Mouse (Mus musculus) liver, adult 2 months (tissue): ENCODE measurements around the gene Pygl. TPM values are rescaled to one million over a fixed set of nuclear protein-coding genes. Genes with fewer than 3 reads are reported as not detected.

ENCODE experiments used
- DNase-seq: peaks from one replicate; pipeline ENCODE4 v3.0.0-alpha.2; 2011; ENCODE audit warnings: low read depth, low spot score; ENCODE audit errors: extremely low read depth
- H3K27ac ChIP-seq: fragments of 200-500 bp; replicated peaks from 2 replicates; pipeline ENCODE4 v1.5.1; 2012; ENCODE audit warnings: low read depth, mild to moderate bottlenecking, control low read depth, inconsistent platforms, low read length; ENCODE audit not compliant: insufficient read depth
- H3K27me3 ChIP-seq: fragments of 200-500 bp; 2 replicates; pipeline ENCODE4 v1.6.1; 2012; ENCODE audit warnings: mild to moderate bottlenecking, moderate library complexity, low read length, inconsistent platforms; ENCODE audit not compliant: control insufficient read depth, insufficient read depth
- H3K36me3 ChIP-seq: fragments of 200-500 bp; 2 replicates; pipeline ENCODE4 v1.6.1; 2012; ENCODE audit warnings: low read length, inconsistent platforms; ENCODE audit not compliant: control insufficient read depth, insufficient read depth
- H3K4me1 ChIP-seq: fragments of 200-500 bp; 2 replicates; pipeline ENCODE4 v1.6.1; 2011; ENCODE audit warnings: low read length; ENCODE audit not compliant: control insufficient read depth, insufficient read depth
- H3K4me3 ChIP-seq: fragments of 200-500 bp; 2 replicates; pipeline ENCODE4 v1.5.1; 2011; ENCODE audit warnings: low read depth, mild to moderate bottlenecking, control low read depth, low read length, moderate library complexity; ENCODE audit not compliant: insufficient read depth
- H3K79me2 ChIP-seq: fragments of 200-500 bp; 2 replicates; pipeline ENCODE4 v1.6.1; 2012; ENCODE audit warnings: inconsistent platforms, mild to moderate bottlenecking, low read length, moderate library complexity; ENCODE audit not compliant: control insufficient read depth, insufficient read depth
- H3K9ac ChIP-seq: fragments of 200-500 bp; 2 replicates; pipeline ENCODE4 v1.6.1; 2012; ENCODE audit warnings: low read depth, mild to moderate bottlenecking, control low read depth, inconsistent platforms, low read length
- CTCF ChIP-seq: fragments of 200-500 bp; IDR thresholded peaks from 2 replicates; pipeline ENCODE4 v1.5.1; 2011; ENCODE audit warnings: low read depth, low read length, control low read depth
- POLR2A ChIP-seq: fragments of 200-500 bp; IDR thresholded peaks from 2 replicates; pipeline ENCODE4 v1.6.1; 2011; ENCODE audit warnings: low read length, control low read depth; ENCODE audit not compliant: insufficient read depth; ENCODE audit errors: extremely low read depth
- WGBS: fragments of 180-500 bp; shearing (Covaris S2); methylation state at CpG from one replicate; pipeline ENCODE4 v1.1.7; 2018; 5-methylcytosine and 5-hydroxymethylcytosine counted together
- polyA plus RNA-seq: library from polyadenylated mRNA; depleted of rRNA; stranded (reverse); fragments of >200 nt; gene quantifications from 2 replicates; pipeline ENCODE4 v1.2.3, GENCODE M21; 2012
- total RNA-seq: library from RNA; depleted of rRNA; stranded (reverse); fragments of >200 nt; gene quantifications from 2 replicates; pipeline ENCODE4 v1.2.3, GENCODE M21; 2014

The Pygl gene
- total and polyA plus RNA-seq, 2 experiments: 298 to 428 TPM

DNA sequence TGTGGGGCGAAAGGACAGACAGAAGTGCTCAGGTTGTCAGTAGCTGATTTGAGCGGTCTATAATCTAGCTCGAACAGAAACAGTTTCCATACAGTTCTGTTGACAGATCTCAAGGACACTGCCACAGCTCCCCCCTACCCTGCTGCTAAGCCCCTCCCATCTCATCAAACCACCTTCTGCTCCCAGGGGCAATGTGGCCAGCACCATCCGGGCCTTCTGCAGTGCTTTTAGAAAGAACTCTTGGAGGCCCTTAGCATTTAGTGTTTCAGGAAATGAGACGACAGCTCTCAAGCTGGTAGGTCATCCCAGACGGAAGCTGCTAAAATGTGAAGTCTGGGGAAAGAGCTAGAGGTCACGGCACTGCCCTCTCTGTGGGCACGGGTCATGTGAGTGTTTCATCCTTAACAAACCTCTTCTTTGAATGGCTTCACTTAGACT is 35.2 kb upstream of the Pygl start:
- Histone ChIP-seq H3K79me2 (no peaks in the 10 kb centered on the region), H3K27me3 (no peaks in the 10 kb centered on the region), H3K4me1 (no peaks in the 10 kb centered on the region; the same call in 1 of the 2 replicates), H3K4me3 (no peak overlapping the region), H3K36me3 (no peaks in the 10 kb centered on the region), H3K9ac (no peak overlapping the region), H3K27ac (no peak overlapping the region)
- no peak for TF ChIP-seq CTCF
- no peak for TF ChIP-seq POLR2A
- DNase-seq: no peak
- whole genome bisulfite sequencing: 48% methylated on average over 8 of the region's 8 CpGs

DNA sequence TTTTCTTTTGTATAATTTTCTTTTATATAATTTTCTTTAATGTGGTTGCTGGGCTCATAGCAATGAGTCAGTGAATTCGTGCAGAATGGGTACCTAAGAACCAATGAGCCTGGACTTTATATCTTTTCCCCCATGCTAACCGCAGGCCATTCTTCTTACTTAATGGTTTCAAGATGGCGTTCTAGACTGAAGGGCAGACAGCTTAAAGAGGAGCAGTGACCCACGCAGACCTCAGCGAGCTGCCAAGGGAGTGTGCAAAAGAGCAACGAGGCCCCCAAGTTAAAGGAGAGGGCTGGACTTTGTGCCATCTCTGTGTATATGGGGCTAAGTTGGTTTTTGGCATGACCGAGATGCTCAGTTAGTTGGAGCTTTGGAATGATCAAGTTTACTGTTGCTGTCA is 32.4 kb upstream of the Pygl start:
- no peak for TF ChIP-seq POLR2A
- 87% methylated on average over 7 of the region's 7 CpGs for WGBS

DNA sequence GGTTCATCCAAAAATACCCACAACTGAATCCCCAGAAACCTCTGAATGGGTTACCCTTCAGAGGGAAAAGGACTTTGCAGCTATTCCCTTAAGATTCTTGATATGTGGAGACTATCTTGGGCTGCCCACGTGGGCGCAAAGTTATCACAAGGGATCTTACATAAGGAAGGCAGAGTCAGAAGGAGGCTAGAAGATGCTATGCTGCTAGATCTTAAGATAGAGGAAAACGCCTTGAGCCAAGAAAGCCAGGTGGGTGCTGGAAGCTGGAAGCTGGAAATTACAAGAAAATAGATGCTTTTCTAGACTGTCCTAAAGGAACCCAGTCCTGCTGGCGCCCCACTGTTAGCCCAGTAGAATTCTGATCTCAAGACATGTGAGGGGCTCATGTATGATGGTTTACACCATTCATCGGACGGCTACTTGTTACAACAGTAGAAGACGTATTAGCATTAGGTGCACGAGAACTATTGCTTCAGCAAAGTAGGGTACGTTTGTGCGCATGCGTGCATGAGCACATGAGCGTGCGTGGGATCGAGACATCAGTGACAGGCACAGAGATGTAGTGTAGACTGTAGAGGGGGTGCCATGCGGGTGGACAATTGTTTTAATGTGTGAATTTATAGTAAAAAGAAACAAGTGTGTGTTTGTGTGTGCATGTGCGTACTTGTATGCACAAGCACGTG is 31.1 kb upstream of the Pygl start:
- no peak overlapping the region for H3K4me3 ChIP-seq
- no peak for DNase-seq
- 93% methylated on average over 17 of the region's 17 CpGs for WGBS
- H3K79me2 ChIP-seq: no peaks in the 10 kb centered on the region
- H3K9ac ChIP-seq: no peak overlapping the region
- no peak for TF ChIP-seq POLR2A
- no peaks in the 10 kb centered on the region for H3K27me3 ChIP-seq
- no peaks in the 10 kb centered on the region for H3K36me3 ChIP-seq
- no peaks in the 10 kb centered on the region; the same call in 1 of the 2 replicates for H3K4me1 ChIP-seq
- no peak overlapping the region for H3K27ac ChIP-seq

More for the DNA sequence above, 32.4 kb upstream of the Pygl start:
- DNase-seq: no peak
- no peak overlapping the region for H3K27ac ChIP-seq
- no peaks in the 10 kb centered on the region; the same call in 1 of the 2 replicates for H3K4me1 ChIP-seq
- H3K79me2 ChIP-seq: no peaks in the 10 kb centered on the region
- H3K9ac ChIP-seq: no peak overlapping the region
- no peaks in the 10 kb centered on the region for H3K27me3 ChIP-seq
- H3K36me3 ChIP-seq: no peaks in the 10 kb centered on the region
- no peak overlapping the region for H3K4me3 ChIP-seq

DNA sequence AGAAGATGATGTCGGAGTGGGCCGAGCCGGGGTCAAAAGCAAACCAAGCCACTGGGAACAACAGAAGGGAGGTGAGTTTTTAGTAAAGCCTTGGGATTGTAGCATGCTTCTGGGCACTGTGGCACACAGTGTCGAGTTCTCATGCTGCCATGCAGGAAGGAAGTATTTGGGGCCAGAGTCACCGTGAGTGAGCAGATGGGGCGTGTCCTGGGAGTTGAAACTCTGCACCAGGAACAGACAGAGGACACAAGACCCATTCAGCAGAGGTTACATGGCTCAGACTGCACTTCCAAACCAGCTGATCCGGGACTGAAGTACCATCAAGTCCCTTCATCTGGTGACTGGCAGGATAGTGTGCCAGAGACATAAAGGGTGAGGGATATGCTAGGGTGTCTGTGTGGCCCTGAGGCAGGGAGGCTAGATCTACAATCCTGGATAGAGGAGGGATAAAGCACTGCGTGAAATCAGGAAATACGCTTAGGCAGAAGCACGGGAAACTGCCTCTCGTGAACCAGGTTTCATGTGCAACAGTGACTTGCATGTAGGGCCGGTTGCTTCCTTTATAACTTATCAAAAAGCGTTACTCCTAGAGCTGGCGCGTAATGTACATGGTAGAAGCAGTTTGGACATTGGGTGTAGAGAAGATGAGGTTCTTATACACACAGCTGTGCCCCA is 20.1 kb upstream of the Pygl start:
- Histone ChIP-seq H3K4me3 (no peak overlapping the region), H3K79me2 (no peaks in the 10 kb centered on the region), H3K4me1 (no peaks in the 10 kb centered on the region), H3K27me3 (no peaks in the 10 kb centered on the region), H3K27ac (no peak overlapping the region), H3K36me3 (no peaks in the 10 kb centered on the region), H3K9ac (no peak overlapping the region)
- 80% methylated on average over 15 of the region's 15 CpGs for WGBS
- DNase-seq: no peak
- no peak for TF ChIP-seq POLR2A
- TF ChIP-seq CTCF: no peak

DNA sequence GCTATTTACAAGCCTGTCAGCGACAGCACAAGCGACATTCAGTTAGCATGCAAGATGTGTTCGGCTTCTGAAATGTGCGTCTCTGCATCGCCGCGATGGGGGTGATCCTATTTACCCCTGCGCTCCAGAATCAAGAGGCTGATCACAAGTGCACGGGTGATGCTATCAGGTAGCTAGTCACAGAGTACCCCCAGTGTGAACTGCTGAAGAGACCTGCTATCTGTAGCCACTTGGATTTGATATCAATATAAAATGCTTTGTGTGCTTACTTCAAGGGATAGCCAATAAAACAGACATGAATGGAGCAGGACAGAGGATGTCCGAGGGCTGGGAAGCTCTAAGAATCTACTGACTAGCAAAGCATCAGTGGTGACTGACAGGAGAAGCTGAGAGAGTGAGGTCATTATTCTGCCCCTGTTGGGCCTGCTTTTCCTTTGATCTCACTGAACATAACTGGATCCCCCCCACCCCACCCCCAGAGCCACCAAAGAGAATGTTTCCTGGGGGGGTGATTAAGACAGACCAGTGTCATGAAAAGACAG is 18.4 kb upstream of the Pygl start:
- no peak overlapping the region for H3K4me3 ChIP-seq
- TF ChIP-seq POLR2A: no peak
- TF ChIP-seq CTCF: no peak
- DNase-seq: no peak
- no peaks in the 10 kb centered on the region for H3K79me2 ChIP-seq
- 92% methylated on average over 10 of the region's 10 CpGs for WGBS
- H3K27ac ChIP-seq: no peak overlapping the region
- no peaks in the 10 kb centered on the region for H3K36me3 ChIP-seq
- H3K9ac ChIP-seq: no peak overlapping the region
- no peaks in the 10 kb centered on the region for H3K4me1 ChIP-seq
- no peaks in the 10 kb centered on the region for H3K27me3 ChIP-seq
